Mouse (Mus musculus) cortical plate, adult 2 months (tissue): Measurements from ENCODE around the gene Cnn1.

ENCODE experiments used
- CTCF ChIP-seq: fragments of 200-500 bp; IDR thresholded peaks from 2 replicates; pipeline ENCODE4 v1.5.1; 2011; ENCODE audit warnings: mild to moderate bottlenecking, control low read depth, low read length; ENCODE audit not compliant: insufficient read depth; ENCODE audit errors: extremely low read depth
- POLR2A ChIP-seq: fragments of 200-500 bp; IDR thresholded peaks from 2 replicates; pipeline ENCODE4 v1.6.1; 2011; ENCODE audit warnings: mild to moderate bottlenecking, low read length, control low read depth; ENCODE audit not compliant: insufficient read depth; ENCODE audit errors: extremely low read depth

DNA sequence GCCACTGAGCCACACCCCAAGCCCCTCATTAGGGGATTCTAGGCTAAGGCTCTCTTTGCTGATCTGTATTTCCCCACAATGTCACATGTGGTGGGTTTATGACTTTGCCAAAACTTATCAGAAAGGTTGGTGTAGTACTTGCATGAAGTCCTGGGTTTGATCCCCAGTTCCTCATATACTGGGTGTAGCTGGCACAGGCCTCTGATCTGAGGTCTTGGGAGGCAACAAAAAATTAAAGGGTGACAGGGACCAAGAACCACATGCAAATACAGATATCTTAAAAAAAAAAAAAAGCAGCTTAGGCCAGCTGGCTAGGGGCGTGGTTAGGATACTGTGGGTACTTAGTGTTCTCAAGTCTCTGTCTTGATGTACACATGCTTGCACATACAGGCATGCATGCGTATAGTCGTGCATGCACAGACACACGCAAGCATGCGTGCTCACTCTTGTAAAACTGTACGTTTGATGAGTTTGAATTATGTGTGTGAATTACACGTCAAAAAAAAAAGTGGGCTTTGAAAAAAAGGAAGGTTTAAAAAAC lies 24.1 kb downstream of the Cnn1 start:
- TF ChIP-seq CTCF = no peak
- TF ChIP-seq POLR2A = no peak
